Mouse (Mus musculus) c-Kit-negative CD71-positive TER-119-positive erythroid progenitor cells, embryonic 14.5 days (primary cell): Measurements from ENCODE around the gene Supt20.
"Not testable (repeated sequence)": the region's sequence is repeated elsewhere in the genome, so short reads cannot be mapped to it uniquely, and the experiment has no call there.

ENCODE experiments used
- DNase-seq: peaks from one replicate; pipeline ENCODE4 v3.0.0-alpha.2; 2013; ENCODE audit warnings: low read depth, low spot score

Gene Supt20

DNA sequence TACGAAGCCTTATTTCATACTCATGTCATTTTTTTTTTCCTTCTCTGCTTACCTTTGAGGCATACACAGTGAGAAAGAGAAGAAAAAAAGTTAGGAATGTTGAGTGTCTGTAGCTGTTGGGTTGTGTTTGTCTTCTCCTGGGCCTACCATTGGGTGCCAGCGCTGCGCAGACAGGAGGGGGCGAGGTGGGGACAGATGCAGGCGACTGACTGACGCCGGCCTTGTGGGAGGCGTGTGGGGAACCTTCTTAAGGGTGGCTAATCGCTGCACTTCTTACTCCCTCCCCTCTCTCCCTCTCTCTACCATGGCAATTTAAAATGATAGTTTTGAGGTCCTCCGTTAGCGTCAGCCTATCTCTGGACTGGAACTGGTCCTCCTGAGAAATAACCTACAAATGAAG lies 63.5 kb downstream of the Supt20 start:
- no peak for DNase-seq

- no peak for DNase-seq
These were observed 64.8 kb downstream of the Supt20 start for GRCm38 (mm10) chr3:54757446-54757845.

DNA sequence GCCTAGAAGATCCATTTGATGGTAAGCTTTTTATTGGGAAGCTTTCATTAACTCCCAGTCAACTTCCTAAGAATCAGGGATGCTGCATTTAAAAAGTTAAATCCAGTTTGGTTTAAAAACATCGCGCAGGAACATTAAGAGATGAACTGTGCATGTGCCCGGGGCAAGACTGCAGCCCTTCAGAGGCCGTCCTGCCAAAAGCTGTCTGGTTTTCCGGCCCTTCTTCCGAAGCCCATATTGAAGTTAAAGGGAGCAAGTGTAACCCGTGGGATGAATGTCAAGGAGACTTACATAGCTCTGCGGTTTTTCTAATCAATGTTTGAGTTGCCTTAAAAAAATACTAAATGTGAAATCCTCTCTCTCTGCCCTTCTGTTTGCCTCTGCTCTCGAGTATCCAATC lies 66.6 kb downstream of the Supt20 start:
- DNase-seq: no peak

- DNase-seq: no peak
These were observed 67.9 kb downstream of the Supt20 start for GRCm38 (mm10) chr3:54760321-54761115.

- no peak for DNase-seq
These were observed 68.7 kb downstream of the Supt20 start for GRCm38 (mm10) chr3:54761258-54761657.

DNA sequence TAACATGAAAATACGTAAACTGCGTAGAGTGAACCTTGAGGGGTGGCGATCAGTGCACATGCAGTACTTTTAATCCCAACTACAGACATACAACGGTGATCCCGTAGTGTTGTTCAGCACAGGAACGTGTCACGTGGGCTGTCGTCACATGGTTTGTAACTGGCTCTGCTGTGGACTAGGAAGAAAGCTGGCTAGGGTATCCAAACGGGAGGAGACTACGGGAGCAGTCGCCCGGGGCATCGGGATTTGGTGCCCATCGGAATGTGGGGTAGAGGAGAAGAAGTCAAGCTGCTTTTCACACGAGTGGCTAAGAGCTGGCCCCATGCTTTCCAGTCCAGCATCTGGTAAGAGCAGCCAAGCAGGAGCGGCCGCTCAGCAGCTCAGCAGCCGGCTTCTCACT lies 71.8 kb downstream of the Supt20 start:
- DNase-seq: no peak

GRCm38 (mm10) chr3:54765521-54765920 lies 72.9 kb downstream of the Supt20 start:
- DNase-seq: not testable (repeated sequence)

GRCm38 (mm10) chr3:54766034-54766433 lies 73.4 kb downstream of the Supt20 start:
- DNase-seq: no peak

- no peak for DNase-seq
These were observed 74.2 kb downstream of the Supt20 start for GRCm38 (mm10) chr3:54766811-54767210.

- DNase-seq: no peak
These were observed 76.0 kb downstream of the Supt20 start for GRCm38 (mm10) chr3:54768592-54768991.

DNA sequence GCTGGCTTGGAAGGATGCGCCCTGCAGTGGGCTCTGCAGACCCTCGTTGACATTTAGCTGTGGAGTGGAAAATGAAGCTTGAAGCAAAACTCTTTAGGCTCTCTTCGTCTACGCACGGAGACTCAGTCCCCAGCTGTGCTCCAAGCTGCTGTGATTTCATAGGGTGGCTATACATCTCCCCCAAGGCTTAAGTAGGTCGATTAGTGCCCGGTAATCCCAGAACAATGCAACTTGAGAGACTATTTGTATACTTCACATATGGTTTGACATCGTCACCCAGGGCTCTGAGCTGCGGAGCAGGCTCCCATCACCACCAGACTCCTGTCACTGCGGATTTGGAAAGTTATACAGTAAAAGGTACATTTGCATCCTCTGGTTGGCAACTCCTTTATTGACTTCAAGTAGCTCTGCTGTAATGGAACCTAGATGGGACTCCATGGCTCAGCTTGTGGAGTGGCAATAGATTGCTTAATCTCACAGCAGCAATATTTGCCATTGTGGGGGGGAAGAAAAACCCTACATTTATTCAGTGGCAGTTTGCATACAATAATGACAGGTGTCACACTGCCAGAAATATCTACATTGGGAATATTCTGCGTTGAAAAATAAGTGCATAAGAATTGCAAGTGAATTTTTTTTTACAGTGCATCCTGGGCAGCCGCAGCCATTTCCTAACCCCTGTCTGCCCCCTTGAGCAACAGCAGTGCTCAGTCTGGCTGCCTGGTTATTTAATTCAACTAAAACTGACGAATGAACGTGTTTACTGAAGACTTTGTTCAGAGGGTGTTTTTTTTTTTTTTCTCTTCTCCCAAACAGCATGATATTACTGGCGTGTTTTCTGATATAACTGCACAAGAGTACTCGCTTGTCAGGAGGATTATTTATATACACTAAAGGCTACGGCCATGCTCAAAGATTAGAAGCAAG lies 77.0 kb downstream of the Supt20 start:
- DNase-seq: no peak

- no peak for DNase-seq
These were observed 81.0 kb downstream of the Supt20 start for GRCm38 (mm10) chr3:54773613-54774012.

DNA sequence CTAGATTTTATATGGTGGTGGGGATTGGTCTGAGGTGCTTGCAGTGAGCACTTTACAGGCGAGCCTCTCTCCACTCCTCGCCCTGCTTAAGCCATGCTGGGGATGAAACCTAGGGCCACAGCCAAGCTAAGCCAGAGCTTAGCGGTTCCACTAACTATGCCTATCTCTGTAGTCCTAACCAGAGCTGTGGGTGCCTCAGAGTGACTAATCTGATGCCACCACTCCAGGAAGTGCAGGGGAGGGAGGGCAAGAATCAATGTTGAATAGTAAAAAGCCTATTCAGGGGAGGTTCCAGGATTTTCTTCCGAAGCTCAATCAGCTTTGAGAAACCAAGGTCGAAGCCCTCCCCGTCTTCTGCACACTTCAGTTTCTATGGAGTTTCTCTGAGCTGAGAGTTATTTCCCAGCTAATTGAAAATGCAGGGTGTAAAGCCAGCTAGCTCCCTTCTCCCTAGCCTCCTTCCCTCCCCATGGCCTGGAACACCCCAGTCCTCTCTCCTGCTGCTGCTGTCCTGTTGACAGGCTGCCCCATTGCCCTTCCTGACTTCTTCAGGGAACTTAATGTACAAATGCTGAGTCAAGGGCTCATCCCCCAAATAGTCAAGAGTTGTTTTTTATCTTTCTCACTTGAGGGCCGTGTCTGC lies 83.5 kb downstream of the Supt20 start:
- no peak for DNase-seq
